Mouse (Mus musculus) lung, postnatal 4 days (tissue): ENCODE measurements around the gene Fubp3.

Experiments used
- DNase-seq, 2 experiments: peaks; one replicate each; pipeline ENCODE4 v3.0.0; 2021

Gene Fubp3

DNA sequence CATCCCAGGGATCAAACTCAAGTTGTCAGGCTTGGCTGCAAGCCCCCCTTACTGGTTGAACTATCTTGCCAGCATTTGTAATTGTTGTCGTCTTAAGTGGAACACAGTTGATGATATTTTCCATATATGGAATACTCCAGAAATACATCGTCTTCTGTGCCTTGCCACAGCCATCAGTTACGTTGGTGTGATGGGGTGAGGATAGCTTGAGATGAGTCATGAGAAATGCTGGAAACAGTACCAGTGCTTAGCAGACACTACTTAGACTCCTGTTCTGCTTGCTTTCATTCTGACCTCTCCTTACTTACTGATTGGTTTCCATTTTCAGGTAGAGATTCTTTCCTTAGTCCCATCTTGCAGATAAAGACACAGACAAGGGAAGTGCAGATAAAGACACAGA lies 61.1 kb downstream of the Fubp3 start:
- DNase-seq, result no peak

- DNase-seq, result no peak
Measured at GRCm38 (mm10) chr2:31635281-31636137, 63.1 kb downstream of the Fubp3 start.

- DNase-seq, result no peak
Measured at GRCm38 (mm10) chr2:31636138-31636741, 63.8 kb downstream of the Fubp3 start.

GRCm38 (mm10) chr2:31636742-31637141 lies 64.3 kb downstream of the Fubp3 start:
- no peak for DNase-seq

GRCm38 (mm10) chr2:31637311-31637710 lies 64.9 kb downstream of the Fubp3 start:
- DNase-seq, result no peak

DNA sequence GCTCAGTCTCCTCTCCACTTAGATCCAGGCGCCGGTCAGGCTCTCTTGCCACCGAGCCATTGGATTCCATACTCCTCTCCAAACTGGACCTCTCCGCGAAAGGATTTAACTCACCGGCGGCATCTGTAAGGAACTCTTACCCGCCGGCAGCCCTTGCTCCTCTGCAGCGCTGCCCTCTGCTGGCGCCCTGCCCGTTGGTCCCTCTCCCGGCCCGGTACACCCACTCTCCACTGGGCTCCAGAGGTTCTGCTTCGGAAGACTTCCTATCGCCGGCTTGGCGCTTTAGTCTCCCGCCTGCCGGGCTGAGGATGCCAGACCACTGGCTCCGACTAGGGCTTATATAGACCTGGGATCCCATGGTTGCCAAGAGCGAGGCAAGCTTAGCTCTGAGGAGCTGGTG lies 65.4 kb downstream of the Fubp3 start:
- peak; percentile 52 to 57 for DNase-seq

GRCm38 (mm10) chr2:31638581-31639465 lies 66.4 kb downstream of the Fubp3 start:
- DNase-seq, result no peak

GRCm38 (mm10) chr2:31639466-31639760 lies 67.0 kb downstream of the Fubp3 start:
- no peak for DNase-seq

DNA sequence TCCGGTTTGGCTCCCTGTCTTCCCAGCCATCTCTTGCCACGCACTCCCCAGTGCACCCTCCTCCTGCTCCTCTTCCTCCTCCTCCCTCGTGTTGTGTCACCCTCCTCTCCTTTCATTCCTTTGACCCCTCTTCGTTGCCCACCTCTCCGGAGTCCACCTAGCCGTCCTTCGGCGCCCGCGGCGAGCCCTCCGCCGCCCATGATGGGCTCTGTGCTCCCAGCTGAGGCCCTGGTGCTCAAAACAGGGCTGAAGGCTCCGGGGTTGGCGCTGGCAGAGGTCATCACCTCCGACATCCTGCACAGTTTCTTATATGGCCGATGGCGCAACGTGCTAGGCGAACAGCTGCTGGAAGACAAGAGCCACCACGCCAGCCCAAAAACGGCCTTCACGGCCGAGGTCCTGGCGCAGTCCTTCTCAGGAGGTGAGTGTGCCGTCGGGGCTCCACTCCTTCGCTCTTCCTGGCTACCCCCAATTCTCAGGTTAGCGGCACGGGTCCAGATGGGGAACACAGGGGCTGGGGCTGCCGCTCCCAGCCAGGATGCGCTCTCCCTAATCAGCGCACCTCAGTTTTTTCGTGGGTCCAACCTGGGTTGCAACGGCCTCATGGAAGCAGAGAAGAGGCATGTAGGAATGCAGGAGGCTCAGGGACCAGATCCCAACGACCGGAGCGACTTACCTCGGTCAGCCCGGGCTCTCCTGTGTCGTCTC lies 67.6 kb downstream of the Fubp3 start, which contains the start of gene Prdm12:
Gene Prdm12, plus strand, starts transcription at position 137 of the 708 bp plus-strand sequence.
- no peak for DNase-seq

DNA sequence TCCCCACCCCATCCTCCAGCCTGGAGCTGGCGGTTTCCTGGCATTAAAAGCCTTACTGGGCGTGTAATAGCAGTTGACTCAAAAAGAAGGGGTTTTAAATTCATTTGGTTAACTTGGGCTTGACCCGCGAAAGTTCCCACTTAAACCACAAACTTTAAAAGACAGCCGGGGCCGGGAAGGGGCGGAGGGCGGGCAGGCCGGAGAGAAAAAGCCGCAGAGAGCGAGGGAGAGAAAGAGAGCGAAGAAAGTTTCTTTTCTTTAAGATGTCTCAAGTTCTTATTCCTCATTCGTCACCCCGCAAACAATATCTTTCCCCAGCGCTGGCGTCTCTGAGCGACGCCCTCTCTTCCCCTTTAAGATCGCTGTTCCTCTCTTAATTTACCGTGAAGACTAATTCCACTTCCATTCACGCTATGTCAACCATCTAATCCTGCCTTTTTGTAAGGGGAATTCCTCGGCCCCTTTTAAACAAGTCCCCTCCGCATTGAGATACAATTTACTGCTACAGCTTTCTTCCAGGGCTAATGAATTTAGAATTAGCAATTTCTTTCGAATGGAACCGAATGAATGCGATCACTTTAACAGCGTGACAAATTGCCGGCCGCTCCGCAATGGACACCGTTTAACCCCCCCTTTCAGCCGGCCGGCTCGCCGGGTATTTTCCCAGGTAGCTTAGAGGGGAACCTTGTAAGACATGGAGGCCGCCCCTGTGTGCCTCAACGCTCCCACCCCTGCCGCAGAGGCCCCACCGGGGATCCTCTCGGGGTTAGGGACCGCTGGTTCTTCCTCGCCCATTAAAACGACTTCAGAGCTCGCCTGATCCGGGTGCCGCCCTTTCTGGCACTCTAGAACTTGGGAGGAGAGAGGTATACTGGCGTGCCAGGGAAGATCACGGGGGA lies 68.4 kb downstream of the Fubp3 start:
- DNase-seq, result no peak

GRCm38 (mm10) chr2:31641508-31641830 lies 69.0 kb downstream of the Fubp3 start:
- no peak for DNase-seq

DNA sequence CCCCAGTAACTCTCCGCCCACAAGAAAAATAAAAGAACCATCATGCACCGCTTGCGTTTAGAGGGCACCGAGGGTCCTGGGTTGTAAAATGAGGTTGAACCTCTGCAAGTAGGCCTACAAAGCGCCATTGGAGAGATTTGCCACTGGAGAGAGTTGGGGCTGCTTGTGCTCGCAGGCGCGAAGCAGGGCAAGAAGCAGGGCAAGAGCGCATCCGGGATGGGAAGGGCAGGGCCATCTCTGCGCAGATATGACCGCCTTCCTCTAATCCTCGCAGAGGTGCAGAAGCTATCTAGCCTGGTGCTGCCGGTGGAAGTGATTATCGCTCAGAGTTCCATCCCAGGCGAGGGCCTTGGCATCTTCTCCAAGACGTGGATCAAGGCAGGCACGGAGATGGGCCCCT lies 69.5 kb downstream of the Fubp3 start:
- DNase-seq, result no peak

- no peak for DNase-seq
Measured at GRCm38 (mm10) chr2:31653971-31654853, 81.8 kb downstream of the Fubp3 start.

GRCm38 (mm10) chr2:31654854-31655559 lies 82.6 kb downstream of the Fubp3 start:
- DNase-seq, result peak in 1 of 2 experiments; percentile 64

- no peak for DNase-seq
Measured at GRCm38 (mm10) chr2:31656374-31656773, 83.9 kb downstream of the Fubp3 start.

GRCm38 (mm10) chr2:31662939-31663803 lies 90.7 kb downstream of the Fubp3 start:
- no peak for DNase-seq

- no peak for DNase-seq
Measured at GRCm38 (mm10) chr2:31663804-31664180, 91.3 kb downstream of the Fubp3 start.
